Mouse (Mus musculus) myocyte (in vitro differentiated cells): ENCODE data around the gene Pgf.

ENCODE experiments used
- TCF3 ChIP-seq: IDR thresholded peaks from one replicate; pipeline ENCODE4 v1.6.1; 2011; ENCODE audit warnings: low read depth, control low read depth; ENCODE audit not compliant: insufficient read length
- USF1 ChIP-seq: IDR thresholded peaks from one replicate; pipeline ENCODE4 v1.6.1; 2011; ENCODE audit warnings: low read depth, mild to moderate bottlenecking, control low read depth, moderate library complexity

- TF ChIP-seq USF1, result no peak
- no peak for TF ChIP-seq TCF3
These were observed 4.1 kb upstream of the Pgf start for GRCm38 (mm10) chr12:85181475-85182344.
